Mouse (Mus musculus) liver, embryonic 16.5 days (tissue): Measurements from ENCODE around the gene Cetn4. TPM values are rescaled to one million over a fixed set of nuclear protein-coding genes. Genes with fewer than 3 reads are reported as not detected.

Source experiments
- ATAC-seq: fragments of 200-750 bp; cut with Nextera tagmentation; 2 replicates; pipeline ENCODE4 v1.8.0; 2017; ENCODE audit warnings: low read depth, mild to moderate bottlenecking, moderate number of reproducible peaks, moderate library complexity
- H3K27ac ChIP-seq: fragments of 300-500 bp; sonication (generic); 2 replicates; pipeline ENCODE4 v1.5.1; 2014; ENCODE audit warnings: mild to moderate bottlenecking, low read length
- H3K27me3 ChIP-seq: fragments of 300-500 bp; sonication (generic); 2 replicates; pipeline ENCODE4 v1.6.1; 2014; ENCODE audit warnings: low read depth, low read length, mixed read lengths; ENCODE audit not compliant: control insufficient read depth, insufficient read depth
- H3K36me3 ChIP-seq: fragments of 300-500 bp; sonication (generic); 2 replicates; pipeline ENCODE4 v1.6.1; 2014; ENCODE audit warnings: mild to moderate bottlenecking; ENCODE audit not compliant: control insufficient read depth, insufficient read depth
- H3K4me1 ChIP-seq: fragments of 300-500 bp; sonication (generic); 2 replicates; pipeline ENCODE4 v1.6.1; 2014; ENCODE audit warnings: low read depth, low read length, mixed read lengths; ENCODE audit not compliant: control insufficient read depth
- H3K4me2 ChIP-seq: fragments of 300-500 bp; sonication (generic); 2 replicates; pipeline ENCODE4 v1.6.1; 2014; ENCODE audit warnings: low read depth, low read length, mixed read lengths
- H3K4me3 ChIP-seq: fragments of 300-500 bp; sonication (generic); 2 replicates; pipeline ENCODE4 v1.5.1; 2014; ENCODE audit warnings: low read depth, mild to moderate bottlenecking, low read length
- H3K9ac ChIP-seq: fragments of 300-500 bp; sonication (generic); 2 replicates; pipeline ENCODE4 v1.6.1; 2014; ENCODE audit warnings: low read depth, low read length
- H3K9me3 ChIP-seq: fragments of 300-500 bp; sonication (generic); replicated peaks from 2 replicates; pipeline ENCODE4 v1.6.1; 2016; ENCODE audit warnings: low read length; ENCODE audit not compliant: control insufficient read depth
- WGBS: fragments of 180-500 bp; shearing (Covaris S2); extraction: QIAGEN DNeasy Blood & Tissue Kit; methylation state at CpG from one replicate; pipeline ENCODE4 v1.1.7; 2014; ENCODE audit not compliant: insufficient replicate concordance; 5-methylcytosine and 5-hydroxymethylcytosine counted together
- polyA plus RNA-seq: library from polyadenylated mRNA; unstranded; fragments of >200 nt; fragmentation: Nextera tagmentation; extraction: Ambion mirVana; gene quantifications from 2 replicates; pipeline ENCODE4 v1.2.1, GENCODE M21; 2015

Cetn4 gene
- polyA plus RNA-seq = 0.95 and 1.1 TPM in 2 replicates

DNA sequence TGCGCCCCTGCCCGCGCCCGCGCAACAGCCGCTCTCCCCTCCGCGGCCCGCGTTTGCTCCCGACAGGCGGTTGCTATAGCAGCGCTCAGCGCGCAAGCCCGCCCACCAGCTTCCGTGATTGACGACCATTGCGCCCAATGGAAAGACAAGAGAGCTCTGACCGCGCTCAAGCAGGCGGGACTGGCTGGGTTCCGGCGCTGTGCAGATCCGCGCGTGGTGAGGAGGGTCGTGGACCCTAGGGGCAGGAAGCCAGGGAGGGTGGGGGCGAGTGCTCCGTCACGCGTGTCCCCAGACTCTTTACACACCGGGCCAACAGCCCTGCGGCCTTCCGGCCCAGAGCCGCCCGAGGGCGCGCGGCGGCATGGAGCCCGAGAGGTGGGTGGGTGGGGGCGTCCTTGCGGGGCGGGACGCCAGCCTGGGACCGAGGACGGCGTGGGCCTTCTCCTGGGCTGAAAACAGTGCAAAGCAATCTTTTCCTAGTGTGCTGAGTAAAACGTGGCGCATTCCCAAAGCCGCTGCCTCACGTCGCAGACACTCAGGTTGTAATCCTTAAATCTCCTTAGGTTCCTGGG lies at the start of gene Cetn4, which contains the start of gene Bbs12:
Cetn4 (minus strand) TSS at position 339 of the 572 bp plus-strand sequence.
Bbs12 (plus strand) TSS at position 185 of the 572 bp plus-strand sequence.
- Histone ChIP-seq H3K4me1 (peaks cover 11% of the 10 kb centered on the region), H3K27ac (peak within 1 kb of the TSS; percentile 44)

GRCm38 (mm10) chr3:37360729-37361128 lies 48.2 kb upstream of the Cetn4 start:
- H3K27ac ChIP-seq = no peak overlapping the region
- no peak overlapping the region for H3K4me2 ChIP-seq

More for the DNA sequence above, at the start of gene Cetn4, which contains the start of gene Bbs12:
- Histone ChIP-seq H3K9me3 (no peaks in the 10 kb centered on the region), H3K4me3 (peak within 1 kb of the TSS; percentile 92), H3K36me3 (no peaks in the 10 kb centered on the region), H3K9ac (peak within 1 kb of the TSS; percentile 89), H3K4me2 (peak within 1 kb of the TSS; percentile 95), H3K27me3 (no peaks in the 10 kb centered on the region)
- under 1% methylated on average over 54 of the region's 54 CpGs for WGBS
- ATAC-seq = peak; percentile 99

GRCm38 (mm10) chr3:37354737-37355136 lies 42.2 kb upstream of the Cetn4 start:
- Histone ChIP-seq H3K4me2 (no peak overlapping the region), H3K9me3 (no peaks in the 10 kb centered on the region), H3K36me3 (no peaks in the 10 kb centered on the region), H3K27me3 (peaks cover 3% of the 10 kb centered on the region), H3K4me3 (no peak overlapping the region), H3K9ac (no peak overlapping the region), H3K27ac (no peak overlapping the region), H3K4me1 (no peaks in the 10 kb centered on the region; the same call in 1 of the 2 replicates)
- 70% methylated on average over 1 of the region's 1 CpGs for WGBS
- no peak for ATAC-seq

More at GRCm38 (mm10) chr3:37360729-37361128, 48.2 kb upstream of the Cetn4 start:
- ATAC-seq = no peak
- no peaks in the 10 kb centered on the region for H3K4me1 ChIP-seq
- no peak overlapping the region for H3K4me3 ChIP-seq
- H3K9ac ChIP-seq = no peak overlapping the region
- WGBS = 48% methylated on average over 9 of the region's 9 CpGs
- no peaks in the 10 kb centered on the region for H3K27me3 ChIP-seq
- no peaks in the 10 kb centered on the region for H3K9me3 ChIP-seq
- H3K36me3 ChIP-seq = no peaks in the 10 kb centered on the region

GRCm38 (mm10) chr3:37353951-37354481 lies 41.5 kb upstream of the Cetn4 start:
- no peak for ATAC-seq
- no peak overlapping the region for H3K4me2 ChIP-seq
- H3K27me3 ChIP-seq = peaks cover 10% of the 10 kb centered on the region
- H3K4me1 ChIP-seq = peaks cover 3% of the 10 kb centered on the region
- H3K9ac ChIP-seq = no peak overlapping the region
- no peaks in the 10 kb centered on the region for H3K36me3 ChIP-seq
- H3K27ac ChIP-seq = no peak overlapping the region
- no peaks in the 10 kb centered on the region for H3K9me3 ChIP-seq
- no peak overlapping the region for H3K4me3 ChIP-seq
- 67% methylated on average over 10 of the region's 10 CpGs for WGBS

GRCm38 (mm10) chr3:37350386-37350785 lies 37.9 kb upstream of the Cetn4 start:
- H3K4me2 ChIP-seq = no peak overlapping the region
- peak; percentile 60 for ATAC-seq
- no peaks in the 10 kb centered on the region for H3K9me3 ChIP-seq
- no peak overlapping the region for H3K4me3 ChIP-seq
- no peak overlapping the region for H3K9ac ChIP-seq
- WGBS = 18% methylated on average over 7 of the region's 7 CpGs
- H3K27me3 ChIP-seq = peaks cover 38% of the 10 kb centered on the region
- peaks cover 9% of the 10 kb centered on the region for H3K4me1 ChIP-seq
- no peak overlapping the region for H3K27ac ChIP-seq
- H3K36me3 ChIP-seq = no peaks in the 10 kb centered on the region

DNA sequence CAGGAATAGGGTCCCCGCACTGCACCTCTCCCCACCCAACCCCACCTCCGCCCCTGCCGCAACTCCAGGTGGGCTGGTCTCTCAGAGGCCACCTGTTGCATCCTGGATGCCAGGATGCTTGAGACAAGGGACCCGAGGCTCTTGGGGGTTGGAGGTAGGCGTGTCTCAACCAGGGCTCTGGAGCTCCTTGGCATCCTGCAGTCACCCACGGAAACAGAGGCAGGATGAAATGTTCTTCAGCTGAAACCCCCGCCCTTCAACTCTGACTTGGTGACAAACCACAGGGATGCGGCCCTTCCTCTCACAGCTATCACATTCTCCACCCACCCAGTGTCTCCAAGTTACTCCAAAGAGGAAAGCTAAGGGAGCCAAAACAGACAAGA lies 36.6 kb upstream of the Cetn4 start:
- H3K9ac ChIP-seq = no peak overlapping the region

GRCm38 (mm10) chr3:37348221-37349165 lies 36.0 kb upstream of the Cetn4 start, which contains the start of gene Fgf2:
TSS of gene Fgf2 (plus strand) at chr3:37348346.
- Histone ChIP-seq H3K9ac (peak within 1 kb of the TSS; percentile 32; the same call in 1 of the 2 replicates), H3K9me3 (no peaks in the 10 kb centered on the region), H3K27ac (no peak within 1 kb of the TSS), H3K4me1 (peaks cover 9% of the 10 kb centered on the region), H3K4me3 (peak within 1 kb of the TSS; percentile 58), H3K27me3 (peaks cover 38% of the 10 kb centered on the region), H3K36me3 (no peaks in the 10 kb centered on the region), H3K4me2 (peak within 1 kb of the TSS; percentile 75)
- WGBS = under 1% methylated on average over 75 of the region's 75 CpGs
- 0 out of 2 replicates have a peak, but pooled peaks have one; percentile 21 for ATAC-seq

More for the DNA sequence above, 36.6 kb upstream of the Cetn4 start:
- Histone ChIP-seq H3K27ac (no peak overlapping the region), H3K4me3 (peak overlapping the region; percentile 58), H3K4me2 (peak overlapping the region; percentile 75), H3K27me3 (peaks cover 38% of the 10 kb centered on the region), H3K36me3 (no peaks in the 10 kb centered on the region), H3K4me1 (peaks cover 9% of the 10 kb centered on the region), H3K9me3 (no peaks in the 10 kb centered on the region)
- no peak for ATAC-seq
- 14% methylated on average over 8 of the region's 8 CpGs for WGBS

GRCm38 (mm10) chr3:37347671-37348070 lies 35.2 kb upstream of the Cetn4 start:
- 23% methylated on average over 9 of the region's 9 CpGs for WGBS
- no peak for ATAC-seq
- no peak overlapping the region for H3K9ac ChIP-seq
- peaks cover 9% of the 10 kb centered on the region for H3K4me1 ChIP-seq
- H3K4me3 ChIP-seq = no peak overlapping the region
- no peaks in the 10 kb centered on the region for H3K36me3 ChIP-seq
- peak overlapping the region; percentile 75; the same call in 1 of the 2 replicates for H3K4me2 ChIP-seq
- no peak overlapping the region for H3K27ac ChIP-seq
- peaks cover 38% of the 10 kb centered on the region for H3K27me3 ChIP-seq
- no peaks in the 10 kb centered on the region for H3K9me3 ChIP-seq
